Mouse (Mus musculus): ENCODE results near the gene Lrpap1. TPM values are rescaled to one million over a fixed set of nuclear protein-coding genes. Genes with fewer than 3 reads are reported as not detected.

The Lrpap1 gene
- polyA plus RNA-seq, 1 experiment, result 20.8 TPM

GRCm38 (mm10) chr5:35144716-35145115 is 39.1 kb upstream of the Lrpap1 start:
- no peaks in the 10 kb centered on the region for H3K36me3 ChIP-seq (ENCODE audit: control insufficient read depth, insufficient read depth, low read length)
- H3K4me1 ChIP-seq (ENCODE audit: control insufficient read depth, insufficient read depth, insufficient read length, low read length), result no peaks in the 10 kb centered on the region
- no peaks in the 10 kb centered on the region for H3K27me3 ChIP-seq (ENCODE audit: control insufficient read depth, insufficient read depth, low read length)
- no peak for TF ChIP-seq CTCF (IDR thresholded peaks at IDR 0.05; ENCODE audit: extremely low read depth, insufficient read length, insufficient replicate concordance, low read depth, low read length)
- no peak for TF ChIP-seq POLR2A (IDR thresholded peaks at IDR 0.05; ENCODE audit: low read depth, low read length)
- no peak overlapping the region for H3K27ac ChIP-seq (ENCODE audit: insufficient read depth, low read depth, low read length)
- no peak overlapping the region for H3K4me3 ChIP-seq (ENCODE audit: low read depth, low read length)
- 51% methylated on average over 2 of the region's 2 CpGs for WGBS

GRCm38 (mm10) chr5:35143460-35144245 is 38.1 kb upstream of the Lrpap1 start:
- no peaks in the 10 kb centered on the region for H3K4me1 ChIP-seq (ENCODE audit: control insufficient read depth, insufficient read depth, insufficient read length, low read length)
- no peaks in the 10 kb centered on the region for H3K36me3 ChIP-seq (ENCODE audit: control insufficient read depth, insufficient read depth, low read length)
- no peak overlapping the region for H3K27ac ChIP-seq (ENCODE audit: insufficient read depth, low read depth, low read length)
- no peaks in the 10 kb centered on the region for H3K27me3 ChIP-seq (ENCODE audit: control insufficient read depth, insufficient read depth, low read length)
- TF ChIP-seq CTCF (IDR thresholded peaks at IDR 0.05; ENCODE audit: extremely low read depth, insufficient read length, insufficient replicate concordance, low read depth, low read length) (no peak), POLR2A (IDR thresholded peaks at IDR 0.05; ENCODE audit: low read depth, low read length) (no peak)
- H3K4me3 ChIP-seq (ENCODE audit: low read depth, low read length), result no peak overlapping the region
- WGBS, result 58% methylated on average over 10 of the region's 10 CpGs

GRCm38 (mm10) chr5:35142910-35143309 is 37.3 kb upstream of the Lrpap1 start:
- H3K4me1 ChIP-seq (ENCODE audit: control insufficient read depth, insufficient read depth, insufficient read length, low read length), result no peaks in the 10 kb centered on the region
- WGBS, result 65% methylated on average over 1 of the region's 1 CpGs
- H3K27ac ChIP-seq (ENCODE audit: insufficient read depth, low read depth, low read length), result no peak overlapping the region
- no peak overlapping the region for H3K4me3 ChIP-seq (ENCODE audit: low read depth, low read length)
- no peaks in the 10 kb centered on the region for H3K36me3 ChIP-seq (ENCODE audit: control insufficient read depth, insufficient read depth, low read length)
- TF ChIP-seq POLR2A (IDR thresholded peaks at IDR 0.05; ENCODE audit: low read depth, low read length) (no peak), CTCF (IDR thresholded peaks at IDR 0.05; ENCODE audit: extremely low read depth, insufficient read length, insufficient replicate concordance, low read depth, low read length) (no peak)
- H3K27me3 ChIP-seq (ENCODE audit: control insufficient read depth, insufficient read depth, low read length), result no peaks in the 10 kb centered on the region

DNA sequence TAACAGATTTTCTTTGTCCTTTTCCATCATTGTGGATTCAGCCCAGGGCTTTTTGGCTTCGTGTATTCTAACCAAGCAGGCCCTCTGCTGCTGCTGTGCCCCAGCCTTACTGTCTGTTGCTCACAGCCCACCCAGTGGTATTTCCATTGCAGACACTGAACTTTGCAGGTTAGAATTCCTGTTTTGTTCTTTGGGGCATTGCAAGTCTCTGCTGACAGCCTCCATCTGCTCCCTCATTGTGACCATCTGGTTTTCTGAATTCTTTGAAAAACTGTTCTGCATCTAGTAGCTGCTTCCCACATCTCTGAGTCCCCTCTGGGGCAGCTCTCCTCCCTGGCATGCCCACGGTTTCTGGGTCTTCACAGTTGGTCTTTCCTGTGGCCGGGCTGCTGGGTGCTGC is 35.8 kb upstream of the Lrpap1 start:
- TF ChIP-seq POLR2A (IDR thresholded peaks at IDR 0.05; ENCODE audit: low read depth, low read length), result no peak
- TF ChIP-seq CTCF (IDR thresholded peaks at IDR 0.05; ENCODE audit: extremely low read depth, insufficient read length, insufficient replicate concordance, low read depth, low read length), result no peak
- H3K4me1 ChIP-seq (ENCODE audit: control insufficient read depth, insufficient read depth, insufficient read length, low read length), result no peaks in the 10 kb centered on the region
- no peaks in the 10 kb centered on the region for H3K27me3 ChIP-seq (ENCODE audit: control insufficient read depth, insufficient read depth, low read length)
- no peaks in the 10 kb centered on the region for H3K36me3 ChIP-seq (ENCODE audit: control insufficient read depth, insufficient read depth, low read length)
- WGBS, result 52% methylated on average over 3 of the region's 3 CpGs
- no peak overlapping the region for H3K27ac ChIP-seq (ENCODE audit: insufficient read depth, low read depth, low read length)
- no peak overlapping the region for H3K4me3 ChIP-seq (ENCODE audit: low read depth, low read length)

- 61% methylated on average over 11 of the region's 11 CpGs for WGBS
- H3K4me1 ChIP-seq (ENCODE audit: control insufficient read depth, insufficient read depth, insufficient read length, low read length), result peaks cover 2% of the 10 kb centered on the region; the same call in 1 of the 2 replicates
- H3K4me3 ChIP-seq (ENCODE audit: low read depth, low read length), result no peak overlapping the region
- H3K27me3 ChIP-seq (ENCODE audit: control insufficient read depth, insufficient read depth, low read length), result no peaks in the 10 kb centered on the region
- H3K27ac ChIP-seq (ENCODE audit: insufficient read depth, low read depth, low read length), result no peak overlapping the region
- H3K36me3 ChIP-seq (ENCODE audit: control insufficient read depth, insufficient read depth, low read length), result no peaks in the 10 kb centered on the region
- TF ChIP-seq POLR2A (IDR thresholded peaks at IDR 0.05; ENCODE audit: low read depth, low read length) (no peak), CTCF (IDR thresholded peaks at IDR 0.05; ENCODE audit: extremely low read depth, insufficient read length, insufficient replicate concordance, low read depth, low read length) (no peak)
Measured at GRCm38 (mm10) chr5:35138183-35138611, 32.6 kb upstream of the Lrpap1 start.

- Histone ChIP-seq H3K4me1 (ENCODE audit: control insufficient read depth, insufficient read depth, insufficient read length, low read length) (peaks cover 2% of the 10 kb centered on the region; the same call in 1 of the 2 replicates), H3K27me3 (ENCODE audit: control insufficient read depth, insufficient read depth, low read length) (no peaks in the 10 kb centered on the region), H3K36me3 (ENCODE audit: control insufficient read depth, insufficient read depth, low read length) (no peaks in the 10 kb centered on the region), H3K27ac (ENCODE audit: insufficient read depth, low read depth, low read length) (no peak overlapping the region), H3K4me3 (ENCODE audit: low read depth, low read length) (no peak overlapping the region)
- 72% methylated on average over 13 of the region's 13 CpGs for WGBS
- no peak for TF ChIP-seq POLR2A (IDR thresholded peaks at IDR 0.05; ENCODE audit: low read depth, low read length)
- no peak for TF ChIP-seq CTCF (IDR thresholded peaks at IDR 0.05; ENCODE audit: extremely low read depth, insufficient read length, insufficient replicate concordance, low read depth, low read length)
Measured at GRCm38 (mm10) chr5:35137510-35138182, 32.1 kb upstream of the Lrpap1 start.

GRCm38 (mm10) chr5:35135903-35136302 is 30.3 kb upstream of the Lrpap1 start:
- TF ChIP-seq CTCF (IDR thresholded peaks at IDR 0.05; ENCODE audit: extremely low read depth, insufficient read length, insufficient replicate concordance, low read depth, low read length) (no peak), POLR2A (IDR thresholded peaks at IDR 0.05; ENCODE audit: low read depth, low read length) (no peak)
- Histone ChIP-seq H3K36me3 (ENCODE audit: control insufficient read depth, insufficient read depth, low read length) (no peaks in the 10 kb centered on the region), H3K27me3 (ENCODE audit: control insufficient read depth, insufficient read depth, low read length) (no peaks in the 10 kb centered on the region), H3K4me3 (ENCODE audit: low read depth, low read length) (no peak overlapping the region), H3K4me1 (ENCODE audit: control insufficient read depth, insufficient read depth, insufficient read length, low read length) (peaks cover 2% of the 10 kb centered on the region; the same call in 1 of the 2 replicates), H3K27ac (ENCODE audit: insufficient read depth, low read depth, low read length) (no peak overlapping the region)
- WGBS, result 28% methylated on average over 5 of the region's 5 CpGs
